Mouse (Mus musculus): ENCODE measurements around the gene Plk5. TPM values are rescaled to one million over a fixed set of nuclear protein-coding genes. Genes with fewer than 3 reads are reported as not detected.

Gene Plk5
- total and polyA plus RNA-seq, 2 experiments from 2014 or later: 12.5 to 17.5 TPM

DNA sequence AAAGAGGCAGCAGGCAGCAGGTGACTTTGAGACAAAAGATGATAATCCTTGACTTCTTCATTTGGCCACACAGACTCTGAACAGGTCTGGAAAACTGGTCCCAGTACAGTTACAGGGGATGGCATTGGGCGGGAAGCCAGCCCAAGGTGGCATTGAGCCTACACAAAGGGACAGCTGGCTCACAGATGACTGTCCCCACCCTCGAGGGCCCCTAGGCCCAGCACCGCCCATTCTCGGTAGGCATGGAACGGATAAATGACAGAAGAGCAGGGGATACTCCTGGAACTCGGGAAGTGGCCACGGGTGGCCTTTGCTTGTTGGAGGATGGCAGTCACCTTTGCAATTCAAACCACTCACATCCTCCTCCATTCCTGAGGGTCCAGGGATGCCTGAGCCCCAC lies 29.1 kb downstream of the Plk5 start:
- peak overlapping the region; percentile 99 for H3K9ac ChIP-seq (replicated peaks; ENCODE audit: low read length, poor library complexity, severe bottlenecking)
- TF ChIP-seq CTCF (IDR thresholded peaks at IDR 0.05): no peak
- H3K27me3 ChIP-seq (ENCODE audit: insufficient read depth, low read length): no peaks in the 10 kb centered on the region
- DNase-seq (ENCODE audit: low spot score) (peak; percentile 55), ATAC-seq (ENCODE audit: low FRiP score) (no peak)
- peaks cover 16% of the 10 kb centered on the region for H3K4me1 ChIP-seq (ENCODE audit: insufficient read depth, low read length)
- peak overlapping the region; percentile 59 for H3K4me3 ChIP-seq (ENCODE audit: low read depth, low read length)
- H3K27ac ChIP-seq (ENCODE audit: low read depth, low read length): peak overlapping the region; percentile 96
- peaks cover 20% of the 10 kb centered on the region for H3K36me3 ChIP-seq (ENCODE audit: insufficient read depth, low read length)
- no peaks in the 10 kb centered on the region for H3K9me3 ChIP-seq (ENCODE audit: low read length)
- peak overlapping the region; percentile 94 for H3K4me2 ChIP-seq (ENCODE audit: low read depth, low read length, poor library complexity, severe bottlenecking)
- WGBS: 3% methylated on average over 7 of the region's 7 CpGs

DNA sequence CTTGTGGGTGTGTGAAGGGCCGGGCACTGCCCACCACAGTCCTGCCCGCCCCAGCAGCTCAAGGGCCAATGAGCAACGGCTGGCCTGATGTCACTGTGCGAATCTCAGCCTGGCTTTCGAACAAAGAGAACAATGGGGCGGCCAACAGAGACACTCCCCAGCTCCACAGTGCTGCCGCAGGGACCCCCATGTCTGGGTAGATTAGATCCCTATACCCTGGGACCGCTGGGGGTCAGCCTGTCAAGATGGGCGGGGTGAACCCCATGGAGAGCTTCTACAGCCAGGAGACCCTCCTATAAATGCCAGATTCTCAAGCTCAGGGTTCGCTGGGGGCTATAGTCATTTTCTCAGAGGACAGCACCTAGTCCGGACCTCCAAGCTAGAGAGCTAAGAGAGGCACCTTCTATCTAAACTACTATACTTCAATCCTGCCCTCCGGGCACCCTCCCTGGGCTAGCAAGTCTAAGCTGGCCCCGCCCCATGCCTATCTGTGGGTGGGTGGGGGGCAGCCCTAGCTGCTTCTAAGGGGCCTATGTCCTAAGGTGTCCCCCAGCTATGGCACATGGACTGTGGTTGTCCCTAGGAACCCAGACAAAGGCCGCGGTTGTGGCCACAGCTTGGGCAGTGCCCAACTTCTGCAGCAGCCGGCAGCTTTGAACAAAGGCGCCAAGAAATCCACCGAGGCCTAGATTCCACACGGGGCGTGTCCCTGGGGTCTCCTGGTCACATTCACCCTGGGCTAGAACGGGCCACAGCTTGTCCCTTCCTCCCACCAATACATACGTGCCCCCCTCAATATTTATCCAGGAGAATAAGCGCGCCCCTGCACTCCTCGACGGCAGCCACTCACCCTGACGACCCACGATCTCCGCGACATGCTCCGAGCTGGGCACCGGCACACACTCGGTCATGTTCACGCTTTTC lies 29.8 kb downstream of the Plk5 start:
- Histone ChIP-seq H3K36me3 (ENCODE audit: insufficient read depth, low read length) (peaks cover 16% of the 10 kb centered on the region), H3K4me1 (ENCODE audit: insufficient read depth, low read length) (peaks cover 16% of the 10 kb centered on the region), H3K27ac (ENCODE audit: low read depth, low read length) (peak overlapping the region; percentile 96), H3K4me3 (ENCODE audit: low read depth, low read length) (peak overlapping the region; percentile 59), H3K9me3 (ENCODE audit: low read length) (no peaks in the 10 kb centered on the region), H3K27me3 (ENCODE audit: insufficient read depth, low read length) (no peaks in the 10 kb centered on the region), H3K9ac (replicated peaks; ENCODE audit: low read length, poor library complexity, severe bottlenecking) (peak overlapping the region; percentile 99), H3K4me2 (ENCODE audit: low read depth, low read length, poor library complexity, severe bottlenecking) (peak overlapping the region; percentile 94)
- under 1% methylated on average over 34 of the region's 34 CpGs for WGBS
- DNase-seq (ENCODE audit: low spot score) (peak; percentile 89), ATAC-seq (ENCODE audit: low FRiP score) (peak; percentile 68)
- no peak; the same call in 1 of the 2 replicates for TF ChIP-seq CTCF (IDR thresholded peaks at IDR 0.05)

DNA sequence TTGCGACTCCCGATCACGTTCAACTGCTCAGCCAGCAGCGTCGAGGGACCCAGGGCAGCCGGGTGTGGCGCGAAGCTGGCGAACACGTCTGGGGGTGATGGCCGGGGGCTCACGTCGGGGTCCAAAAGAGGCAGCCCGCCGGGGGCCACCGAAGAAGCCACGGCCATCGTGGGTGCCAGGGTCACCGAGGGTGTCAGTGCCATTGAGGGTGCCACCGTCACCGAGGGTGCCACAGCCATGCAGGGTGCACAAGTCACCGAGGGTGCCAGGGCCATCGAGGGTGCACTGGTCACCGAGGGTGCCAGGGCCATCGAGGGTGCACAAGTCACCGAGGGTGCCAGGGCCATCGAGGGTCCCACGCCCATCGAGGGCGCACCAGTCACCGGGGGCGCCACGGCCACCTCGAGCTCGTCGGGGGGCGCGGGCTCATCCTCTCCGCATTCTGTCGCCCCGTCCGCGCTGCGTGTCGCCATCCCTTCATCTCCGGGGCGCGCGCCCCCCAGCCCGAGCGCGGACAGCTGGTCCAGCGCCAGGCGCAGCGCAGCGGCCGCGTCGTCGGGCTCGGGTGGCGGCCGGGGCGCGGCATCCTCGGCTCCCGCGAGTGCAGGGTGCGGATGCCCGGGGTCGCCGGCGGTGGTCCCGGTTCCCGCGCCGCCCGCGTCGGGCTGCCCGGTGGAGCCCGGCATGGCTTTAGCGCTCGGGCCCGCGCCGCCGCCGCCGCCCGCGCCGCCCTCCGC lies 30.6 kb downstream of the Plk5 start:
- peak overlapping the region; percentile 94 for H3K4me2 ChIP-seq (ENCODE audit: low read depth, low read length, poor library complexity, severe bottlenecking)
- H3K9ac ChIP-seq (replicated peaks; ENCODE audit: low read length, poor library complexity, severe bottlenecking): peak overlapping the region; percentile 99
- WGBS: under 1% methylated on average over 65 of the region's 94 CpGs
- H3K4me3 ChIP-seq (ENCODE audit: low read depth, low read length): peak overlapping the region; percentile 59
- H3K36me3 ChIP-seq (ENCODE audit: insufficient read depth, low read length): peaks cover 15% of the 10 kb centered on the region
- TF ChIP-seq CTCF (IDR thresholded peaks at IDR 0.05): no peak
- peaks cover 16% of the 10 kb centered on the region for H3K4me1 ChIP-seq (ENCODE audit: insufficient read depth, low read length)
- no peak for DNase-seq (ENCODE audit: low spot score)
- H3K9me3 ChIP-seq (ENCODE audit: low read length): no peaks in the 10 kb centered on the region
- no peak for ATAC-seq (ENCODE audit: low FRiP score)
- H3K27me3 ChIP-seq (ENCODE audit: insufficient read depth, low read length): no peaks in the 10 kb centered on the region
- peak overlapping the region; percentile 96 for H3K27ac ChIP-seq (ENCODE audit: low read depth, low read length)

DNA sequence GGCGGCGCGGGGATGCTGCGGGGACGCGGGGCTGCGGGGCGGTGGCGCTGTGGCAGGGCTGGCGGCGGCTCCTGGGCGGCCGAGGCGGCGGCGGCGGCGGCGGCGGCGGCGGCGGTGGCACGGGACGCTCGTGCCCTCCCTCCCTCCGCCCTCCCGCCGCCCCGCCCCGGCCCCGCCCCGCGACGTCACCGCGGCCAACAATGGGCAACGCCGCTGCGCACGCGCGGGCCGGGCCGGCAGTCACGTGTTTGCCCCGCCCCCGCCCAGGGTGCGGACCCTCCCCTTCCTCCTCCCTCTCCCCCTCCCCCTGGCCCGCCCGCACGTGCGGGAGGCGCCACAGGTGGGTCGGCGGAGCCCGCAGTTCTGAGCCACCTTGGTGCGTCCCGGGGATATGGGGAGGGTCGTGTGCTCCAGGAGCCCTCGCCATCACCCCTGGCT lies 31.3 kb downstream of the Plk5 start, which contains the start of gene Mex3d:
Mex3d (minus strand) TSS at position 138 of the 438 bp plus-strand sequence.
- peak; percentile 89 for DNase-seq (ENCODE audit: low spot score)
- ATAC-seq (ENCODE audit: low FRiP score): peak; percentile 61
- Histone ChIP-seq H3K27me3 (ENCODE audit: insufficient read depth, low read length) (no peaks in the 10 kb centered on the region), H3K4me1 (ENCODE audit: insufficient read depth, low read length) (peaks cover 16% of the 10 kb centered on the region), H3K4me3 (ENCODE audit: low read depth, low read length) (peak within 1 kb of the TSS; percentile 59), H3K27ac (ENCODE audit: low read depth, low read length) (peak within 1 kb of the TSS; percentile 96), H3K9me3 (ENCODE audit: low read length) (no peaks in the 10 kb centered on the region), H3K36me3 (ENCODE audit: insufficient read depth, low read length) (peaks cover 15% of the 10 kb centered on the region), H3K9ac (replicated peaks; ENCODE audit: low read length, poor library complexity, severe bottlenecking) (peak within 1 kb of the TSS; percentile 99), H3K4me2 (ENCODE audit: low read depth, low read length, poor library complexity, severe bottlenecking) (peak within 1 kb of the TSS; percentile 94)
- no peak for TF ChIP-seq CTCF (IDR thresholded peaks at IDR 0.05)
- 3% methylated on average over 8 of the region's 61 CpGs for WGBS

DNA sequence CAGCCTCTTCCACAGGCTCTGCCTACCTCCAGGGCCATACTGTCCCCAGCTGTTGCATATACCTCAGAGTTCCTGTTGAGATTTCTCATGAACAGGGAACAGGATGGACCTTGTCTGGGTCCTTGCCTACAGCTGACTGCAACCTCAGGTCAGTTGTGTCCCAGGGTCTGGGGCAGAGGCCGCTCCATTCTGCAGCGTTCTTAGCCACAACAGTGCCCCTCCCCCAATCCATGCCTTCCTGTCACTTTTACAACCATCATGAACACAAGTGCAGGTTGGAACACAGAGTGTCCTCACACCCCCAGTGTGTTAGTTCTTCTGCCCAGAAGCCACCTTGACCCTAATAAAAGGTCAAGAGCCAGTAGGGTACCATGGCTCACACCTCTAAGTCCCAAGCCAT lies 32.5 kb downstream of the Plk5 start:
- peaks cover 26% of the 10 kb centered on the region for H3K36me3 ChIP-seq (ENCODE audit: insufficient read depth, low read length)
- no peak overlapping the region for H3K4me2 ChIP-seq (ENCODE audit: low read depth, low read length, poor library complexity, severe bottlenecking)
- H3K4me3 ChIP-seq (ENCODE audit: low read depth, low read length): no peak overlapping the region
- no peaks in the 10 kb centered on the region for H3K9me3 ChIP-seq (ENCODE audit: low read length)
- peaks cover 8% of the 10 kb centered on the region for H3K4me1 ChIP-seq (ENCODE audit: insufficient read depth, low read length)
- 22% methylated on average over 2 of the region's 2 CpGs for WGBS
- H3K27ac ChIP-seq (ENCODE audit: low read depth, low read length): no peak overlapping the region
- ATAC-seq (ENCODE audit: low FRiP score): no peak
- no peak overlapping the region for H3K9ac ChIP-seq (replicated peaks; ENCODE audit: low read length, poor library complexity, severe bottlenecking)
- DNase-seq (ENCODE audit: low spot score): no peak
- H3K27me3 ChIP-seq (ENCODE audit: insufficient read depth, low read length): no peaks in the 10 kb centered on the region
- TF ChIP-seq CTCF (IDR thresholded peaks at IDR 0.05): no peak

Data from midbrain, postnatal 0 days (tissue).